Mouse (Mus musculus): Measurements from ENCODE around the gene Lhcgr. TPM values are rescaled to one million over a fixed set of nuclear protein-coding genes. Genes with fewer than 3 reads are reported as not detected.

The Lhcgr gene
- polyA plus RNA-seq, 1 experiment = not detected

GRCm38 (mm10) chr17:88688226-88688625 lies 103.6 kb downstream of the Lhcgr start:
- no peaks in the 10 kb centered on the region for H3K36me3 ChIP-seq (ENCODE audit: control insufficient read depth, insufficient read depth)
- no peak overlapping the region for H3ac ChIP-seq (ENCODE audit: control insufficient read depth, insufficient read length)
- no peak overlapping the region for H3K4me3 ChIP-seq
- no peaks in the 10 kb centered on the region for H3K27me3 ChIP-seq (ENCODE audit: control insufficient read depth, insufficient read depth, insufficient read length)
- H3K4me2 ChIP-seq (ENCODE audit: low read depth) = no peak overlapping the region
- H3K79me2 ChIP-seq (ENCODE audit: control insufficient read depth, insufficient read depth) = no peaks in the 10 kb centered on the region
- TF ChIP-seq CEBPB (IDR thresholded peaks at IDR 0.05; ENCODE audit: insufficient read depth, poor library complexity, severe bottlenecking) = no peak
- no peak for TF ChIP-seq TCF12 (IDR thresholded peaks at IDR 0.05; ENCODE audit: insufficient read depth, poor library complexity, severe bottlenecking)
- TF ChIP-seq TCF3 (IDR thresholded peaks at IDR 0.05; ENCODE audit: insufficient read length, low read depth) = no peak
- no peak for TF ChIP-seq POLR2A (IDR thresholded peaks at IDR 0.05; ENCODE audit: insufficient read length, low read depth)
- no peak for TF ChIP-seq SRF (IDR thresholded peaks at IDR 0.05; ENCODE audit: control insufficient read depth, insufficient read length, low read depth)
- no peak for TF ChIP-seq POLR2AphosphoS2 (IDR thresholded peaks at IDR 0.05; ENCODE audit: insufficient read length, low read depth)
- TF ChIP-seq MYOG (IDR thresholded peaks at IDR 0.05; ENCODE audit: control insufficient read depth in 1 of 3, insufficient read depth in 1 of 3, insufficient read length in 2 of 3, low read depth in 2 of 3) = no peak

GRCm38 (mm10) chr17:88675310-88676309 lies 116.2 kb downstream of the Lhcgr start:
- Histone ChIP-seq H3K4me2 (ENCODE audit: low read depth) (no peak overlapping the region), H3K27me3 (ENCODE audit: control insufficient read depth, insufficient read depth, insufficient read length) (no peaks in the 10 kb centered on the region), H3K36me3 (ENCODE audit: control insufficient read depth, insufficient read depth) (no peaks in the 10 kb centered on the region), H3ac (ENCODE audit: control insufficient read depth, insufficient read length) (no peak overlapping the region), H3K4me3 (no peak overlapping the region), H3K79me2 (ENCODE audit: control insufficient read depth, insufficient read depth) (no peaks in the 10 kb centered on the region)
- TF ChIP-seq POLR2A (IDR thresholded peaks at IDR 0.05; ENCODE audit: insufficient read length, low read depth) (no peak), TCF3 (IDR thresholded peaks at IDR 0.05; ENCODE audit: insufficient read length, low read depth) (no peak), REST (IDR thresholded peaks at IDR 0.05; ENCODE audit: insufficient read depth, insufficient read length) (no peak), E2F4 (IDR thresholded peaks at IDR 0.05; ENCODE audit: insufficient read depth) (no peak), SRF (IDR thresholded peaks at IDR 0.05; ENCODE audit: control insufficient read depth, insufficient read length, low read depth) (no peak), POLR2AphosphoS2 (IDR thresholded peaks at IDR 0.05; ENCODE audit: insufficient read length, low read depth) (no peak), CEBPB (IDR thresholded peaks at IDR 0.05; ENCODE audit: insufficient read depth, poor library complexity, severe bottlenecking) (no peak), MYOG (IDR thresholded peaks at IDR 0.05; ENCODE audit: control insufficient read depth in 1 of 3, insufficient read depth in 1 of 3, insufficient read length in 2 of 3, low read depth in 2 of 3) (no peak), TCF12 (IDR thresholded peaks at IDR 0.05; ENCODE audit: insufficient read depth, poor library complexity, severe bottlenecking) (no peak), USF1 (IDR thresholded peaks at IDR 0.05; ENCODE audit: low read depth) (no peak), MAX (IDR thresholded peaks at IDR 0.05; ENCODE audit: low read depth) (no peak), MYOD1 (IDR thresholded peaks at IDR 0.05; ENCODE audit: control insufficient read depth in 1 of 3, insufficient read length in 2 of 3, low read depth in 2 of 3) (no peak)

- Histone ChIP-seq H3K4me2 (ENCODE audit: low read depth) (no peak overlapping the region), H3K79me2 (ENCODE audit: control insufficient read depth, insufficient read depth) (no peaks in the 10 kb centered on the region), H3ac (ENCODE audit: control insufficient read depth, insufficient read length) (no peak overlapping the region), H3K4me3 (no peak overlapping the region), H3K36me3 (ENCODE audit: control insufficient read depth, insufficient read depth) (no peaks in the 10 kb centered on the region), H3K27me3 (ENCODE audit: control insufficient read depth, insufficient read depth, insufficient read length) (no peaks in the 10 kb centered on the region)
- no peak for TF ChIP-seq E2F4 (IDR thresholded peaks at IDR 0.05; ENCODE audit: insufficient read depth)
- no peak for TF ChIP-seq TCF12 (IDR thresholded peaks at IDR 0.05; ENCODE audit: insufficient read depth, poor library complexity, severe bottlenecking)
- TF ChIP-seq TCF3 (IDR thresholded peaks at IDR 0.05; ENCODE audit: insufficient read length, low read depth) = no peak
- no peak for TF ChIP-seq USF1 (IDR thresholded peaks at IDR 0.05; ENCODE audit: low read depth)
- TF ChIP-seq POLR2AphosphoS2 (IDR thresholded peaks at IDR 0.05; ENCODE audit: insufficient read length, low read depth) = no peak
- no peak for TF ChIP-seq SRF (IDR thresholded peaks at IDR 0.05; ENCODE audit: control insufficient read depth, insufficient read length, low read depth)
- TF ChIP-seq MAX (IDR thresholded peaks at IDR 0.05; ENCODE audit: low read depth) = no peak
- TF ChIP-seq CEBPB (IDR thresholded peaks at IDR 0.05; ENCODE audit: insufficient read depth, poor library complexity, severe bottlenecking) = no peak
- no peak for TF ChIP-seq POLR2A (IDR thresholded peaks at IDR 0.05; ENCODE audit: insufficient read length, low read depth)
- TF ChIP-seq MYOD1 (IDR thresholded peaks at IDR 0.05; ENCODE audit: control insufficient read depth in 1 of 3, insufficient read length in 2 of 3, low read depth in 2 of 3) = no peak
- no peak for TF ChIP-seq MYOG (IDR thresholded peaks at IDR 0.05; ENCODE audit: control insufficient read depth in 1 of 3, insufficient read depth in 1 of 3, insufficient read length in 2 of 3, low read depth in 2 of 3)
- no peak for TF ChIP-seq REST (IDR thresholded peaks at IDR 0.05; ENCODE audit: insufficient read depth, insufficient read length)
Observed at GRCm38 (mm10) chr17:88670800-88671199, 121.0 kb downstream of the Lhcgr start.

- TF ChIP-seq MYOD1 (IDR thresholded peaks at IDR 0.05; ENCODE audit: control insufficient read depth in 1 of 3, insufficient read length in 2 of 3, low read depth in 2 of 3) = no peak
- no peak for TF ChIP-seq E2F4 (IDR thresholded peaks at IDR 0.05; ENCODE audit: insufficient read depth)
- no peak for TF ChIP-seq TCF3 (IDR thresholded peaks at IDR 0.05; ENCODE audit: insufficient read length, low read depth)
- no peak for TF ChIP-seq CEBPB (IDR thresholded peaks at IDR 0.05; ENCODE audit: insufficient read depth, poor library complexity, severe bottlenecking)
- TF ChIP-seq POLR2AphosphoS2 (IDR thresholded peaks at IDR 0.05; ENCODE audit: insufficient read length, low read depth) = no peak
- TF ChIP-seq MAX (IDR thresholded peaks at IDR 0.05; ENCODE audit: low read depth) = no peak
- no peak for TF ChIP-seq MYOG (IDR thresholded peaks at IDR 0.05; ENCODE audit: control insufficient read depth in 1 of 3, insufficient read depth in 1 of 3, insufficient read length in 2 of 3, low read depth in 2 of 3)
- TF ChIP-seq USF1 (IDR thresholded peaks at IDR 0.05; ENCODE audit: low read depth) = no peak
- no peak for TF ChIP-seq TCF12 (IDR thresholded peaks at IDR 0.05; ENCODE audit: insufficient read depth, poor library complexity, severe bottlenecking)
- TF ChIP-seq REST (IDR thresholded peaks at IDR 0.05; ENCODE audit: insufficient read depth, insufficient read length) = no peak
- TF ChIP-seq POLR2A (IDR thresholded peaks at IDR 0.05; ENCODE audit: insufficient read length, low read depth) = no peak
- TF ChIP-seq SRF (IDR thresholded peaks at IDR 0.05; ENCODE audit: control insufficient read depth, insufficient read length, low read depth) = no peak
- Histone ChIP-seq H3K79me2 (ENCODE audit: control insufficient read depth, insufficient read depth) (no peaks in the 10 kb centered on the region), H3ac (ENCODE audit: control insufficient read depth, insufficient read length) (no peak overlapping the region), H3K4me3 (no peak overlapping the region), H3K27me3 (ENCODE audit: control insufficient read depth, insufficient read depth, insufficient read length) (no peaks in the 10 kb centered on the region), H3K36me3 (ENCODE audit: control insufficient read depth, insufficient read depth) (no peaks in the 10 kb centered on the region), H3K4me2 (ENCODE audit: low read depth) (no peak overlapping the region)
Observed at GRCm38 (mm10) chr17:88669921-88670320, 121.9 kb downstream of the Lhcgr start.

Measured in myocyte (in vitro differentiated cells).